Mouse (Mus musculus): ENCODE measurements around the gene Tgfbr1. TPM values are rescaled to one million over a fixed set of nuclear protein-coding genes. Genes with fewer than 3 reads are reported as not detected.

Tgfbr1 gene
- polyA plus RNA-seq (2015; fragmentation: Illumina TruSeq; extraction: RNeasy Lipid Tissue Mini Kit (QIAGEN cat#74804); ENCODE audit: low read depth, low replicate concordance): 14.5 TPM

GRCm38 (mm10) chr4:47352803-47353388 lies at the start of gene Tgfbr1:
Tgfbr1 (plus strand) TSS chr4:47353222.

Other genes with a start within 250 kb of the Tgfbr1 start
- 7.7 TPM for gene Col15a1, start 145.1 kb upstream of the Tgfbr1 start, polyA plus RNA-seq (2015; fragmentation: Illumina TruSeq; extraction: RNeasy Lipid Tissue Mini Kit (QIAGEN cat#74804); ENCODE audit: low read depth, low replicate concordance)
- 123 TPM for gene Alg2, start 121.1 kb downstream of the Tgfbr1 start, polyA plus RNA-seq (2015; fragmentation: Illumina TruSeq; extraction: RNeasy Lipid Tissue Mini Kit (QIAGEN cat#74804); ENCODE audit: low read depth, low replicate concordance)
- 110 TPM for gene Sec61b, start 121.4 kb downstream of the Tgfbr1 start, polyA plus RNA-seq (2015; fragmentation: Illumina TruSeq; extraction: RNeasy Lipid Tissue Mini Kit (QIAGEN cat#74804); ENCODE audit: low read depth, low replicate concordance)